Mouse (Mus musculus) subcutaneous adipose tissue, adult 2 months (tissue): ENCODE results near the gene Olfr998. TPM values are rescaled to one million over a fixed set of nuclear protein-coding genes. Genes with fewer than 3 reads are reported as not detected.

Source experiments
- polyA plus RNA-seq: library from polyadenylated mRNA; depleted of rRNA; stranded (reverse); fragments of >200 nt; gene quantifications from 2 replicates; pipeline ENCODE4 v1.2.3, GENCODE M21; 2012; ENCODE audit warnings: low replicate concordance; rRNA removed

The Olfr998 gene
- not detected in 2 replicates for polyA plus RNA-seq

GRCm38 (mm10) chr2:85588648-85589047 lies at the start of gene Olfr998:
TSS of gene Olfr998 (plus strand) at chr2:85588948.

GRCm38 (mm10) chr2:85578915-85579314 lies 9.8 kb upstream of the Olfr998 start, which contains the start of gene Olfr996:
TSS of gene Olfr996 (plus strand) at chr2:85579215.

GRCm38 (mm10) chr2:85611803-85612202 lies 23.1 kb downstream of the Olfr998 start, which contains the start of gene Olfr1000:
TSS of gene Olfr1000 (minus strand) at chr2:85611903.

Other genes with a start within 250 kb of the Olfr998 start
- not detected in 2 replicates for gene Olfr987, start 249.6 kb upstream of the Olfr998 start, polyA plus RNA-seq
- not detected in 2 replicates for gene Olfr988, start 225.7 kb upstream of the Olfr998 start, polyA plus RNA-seq
- not detected in 2 replicates for gene Olfr992, start 179.5 kb upstream of the Olfr998 start, polyA plus RNA-seq
- gene Olfr993, start 174.1 kb upstream of the Olfr998 start, polyA plus RNA-seq, result not detected in 2 replicates
- gene Olfr994, start 152.5 kb upstream of the Olfr998 start, polyA plus RNA-seq, result not detected in 2 replicates
- gene Olfr995, start 145.3 kb upstream of the Olfr998 start, polyA plus RNA-seq, result not detected in 2 replicates
- gene 4833423E24Rik, start 69.9 kb upstream of the Olfr998 start, polyA plus RNA-seq, result 18.3 TPM in 1 of 2 replicates, not detected in the other
- gene Olfr996, start 9.7 kb upstream of the Olfr998 start, polyA plus RNA-seq, result not detected in 2 replicates
- gene Olfr1000, start 23.0 kb downstream of the Olfr998 start, polyA plus RNA-seq, result not detected in 2 replicates
- gene Olfr1002, start 61.8 kb downstream of the Olfr998 start, polyA plus RNA-seq, result not detected in 2 replicates
- not detected in 2 replicates for gene Olfr154, start 75.5 kb downstream of the Olfr998 start, polyA plus RNA-seq
- gene Olfr1006, start 89.8 kb downstream of the Olfr998 start, polyA plus RNA-seq, result not detected in 2 replicates
- not detected in 2 replicates for gene Olfr1008, start 100.5 kb downstream of the Olfr998 start, polyA plus RNA-seq
- gene Olfr1009, start 126.5 kb downstream of the Olfr998 start, polyA plus RNA-seq, result not detected in 2 replicates
- not detected in 2 replicates for gene Olfr1012, start 173.8 kb downstream of the Olfr998 start, polyA plus RNA-seq
- gene Olfr1013, start 178.2 kb downstream of the Olfr998 start, polyA plus RNA-seq, result not detected in 2 replicates
- not detected in 2 replicates for gene Olfr1014, start 183.8 kb downstream of the Olfr998 start, polyA plus RNA-seq
- not detected in 2 replicates for gene Olfr1015, start 193.1 kb downstream of the Olfr998 start, polyA plus RNA-seq
- not detected in 2 replicates for gene Olfr1016, start 213.6 kb downstream of the Olfr998 start, polyA plus RNA-seq
- gene Olfr1018, start 229.5 kb downstream of the Olfr998 start, polyA plus RNA-seq, result not detected in 2 replicates